Mouse (Mus musculus): ENCODE results near the gene Nim1k. TPM values are rescaled to one million over a fixed set of nuclear protein-coding genes. Genes with fewer than 3 reads are reported as not detected.
"Not testable (repeated sequence)": the region's sequence is repeated elsewhere in the genome, so short reads cannot be mapped to it uniquely, and the experiment has no call there.

Nim1k gene
- total RNA-seq, 2 experiments from 2014 or later = 0.68 to 0.69 TPM

DNA sequence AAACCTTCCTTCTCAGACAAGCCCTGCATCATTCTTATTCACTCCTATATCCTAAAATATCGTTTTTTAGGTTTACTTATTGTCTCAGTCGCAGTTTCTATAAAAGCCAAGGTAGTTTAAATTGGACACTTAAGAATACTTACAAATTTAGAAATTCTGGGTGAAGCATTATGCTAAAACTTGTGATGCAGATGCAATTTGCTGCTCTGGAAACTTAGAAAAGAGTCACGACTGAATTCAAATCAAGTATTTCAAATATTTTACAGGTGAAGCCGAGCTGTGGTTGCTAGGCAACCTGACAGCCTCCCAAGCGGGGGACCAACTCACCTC is 66.0 kb downstream of the Nim1k start:
- DNase-seq = no peak

DNA sequence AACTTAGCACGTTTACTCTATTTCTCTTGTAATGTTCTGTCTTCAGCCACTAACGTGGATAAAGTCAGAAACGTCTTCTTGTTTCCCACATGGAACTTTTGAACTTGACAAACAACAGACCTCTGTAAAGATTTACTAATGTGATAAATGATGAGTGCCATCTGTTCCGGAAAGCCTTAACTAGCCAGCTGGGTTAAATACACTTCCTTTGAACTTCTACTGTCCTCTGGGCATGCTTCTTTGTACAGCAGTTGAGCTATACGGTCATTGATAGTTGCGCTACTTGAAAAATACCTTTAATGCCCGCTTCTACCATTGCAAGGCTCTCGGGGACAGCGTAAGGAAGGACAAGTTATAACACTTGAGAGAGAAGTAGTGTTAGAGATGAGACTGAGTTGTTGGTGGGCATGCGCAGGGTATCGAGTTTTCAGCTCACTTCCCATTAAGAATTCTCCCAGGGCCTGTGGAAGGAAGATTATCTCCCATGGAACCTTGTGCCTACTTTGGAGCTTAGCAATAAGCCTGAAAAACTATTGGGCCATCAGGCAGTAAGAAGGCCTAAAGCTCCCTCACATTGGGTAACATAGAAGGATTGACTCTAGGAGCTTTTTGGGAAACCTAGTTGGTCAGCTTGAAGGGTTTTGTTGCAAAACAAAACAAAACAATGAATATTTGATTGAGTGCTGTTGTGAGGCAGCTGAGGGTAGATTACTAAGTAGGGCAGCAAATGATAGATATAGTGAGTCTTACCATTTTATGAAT is 71.1 kb downstream of the Nim1k start:
- no peak for DNase-seq

DNA sequence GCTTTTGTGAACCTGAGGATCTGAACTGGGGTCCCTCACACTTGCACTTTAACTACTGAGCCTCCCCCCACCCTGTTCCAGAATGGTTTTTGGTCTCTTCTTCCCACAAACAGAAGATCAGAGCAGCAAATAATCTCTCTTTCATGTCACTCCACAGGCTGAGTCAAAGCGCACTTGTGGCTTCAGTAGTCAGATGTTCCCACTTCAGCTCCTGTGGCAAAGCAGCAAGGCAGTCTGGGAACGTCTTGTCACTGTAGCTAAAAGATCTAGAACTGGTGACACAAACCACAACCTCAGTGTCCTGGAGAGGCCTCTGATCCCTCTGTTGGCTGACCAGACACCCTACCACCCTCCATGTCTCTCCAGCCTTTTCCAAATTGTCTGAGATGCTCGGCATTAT is 74.5 kb downstream of the Nim1k start:
- no peak for DNase-seq

DNA sequence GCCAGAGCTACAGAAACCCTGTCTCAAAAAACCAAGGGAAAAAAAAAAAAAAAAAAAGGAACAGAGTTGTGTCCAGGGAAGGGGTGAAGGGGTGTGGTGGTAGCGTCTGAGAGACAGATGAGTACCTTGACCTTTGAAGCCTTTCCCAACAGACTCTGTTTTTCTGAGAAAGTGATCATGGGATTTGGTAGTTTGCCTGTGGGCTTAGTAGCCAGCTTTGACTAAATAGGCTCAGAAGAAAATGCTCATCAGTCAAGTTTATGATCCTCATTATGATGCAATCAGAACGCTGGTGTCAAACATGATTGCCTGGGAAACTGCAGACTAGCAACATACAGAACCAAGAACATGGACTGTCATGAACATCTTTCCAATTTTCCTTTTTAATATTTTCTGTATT is 76.0 kb downstream of the Nim1k start:
- no peak for DNase-seq

DNA sequence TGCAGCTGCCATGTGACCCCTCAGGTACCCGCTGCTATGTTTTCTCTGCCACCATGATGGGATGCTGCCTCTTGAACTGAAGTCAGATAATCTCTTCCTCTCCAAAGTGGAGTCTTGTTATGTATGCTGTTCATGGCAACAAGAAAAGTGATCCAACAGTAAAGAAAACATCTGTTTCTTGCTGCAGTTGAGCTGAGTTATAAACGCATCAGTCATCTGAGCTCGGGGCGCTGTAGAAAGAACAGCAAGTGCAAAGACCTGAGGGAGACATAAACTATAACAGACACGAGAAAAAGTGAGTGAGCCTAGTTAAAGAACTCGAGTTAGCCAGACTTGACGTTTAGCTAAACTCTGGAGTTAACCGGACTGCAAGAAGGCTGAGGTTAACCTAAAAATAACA is 76.9 kb downstream of the Nim1k start:
- no peak for DNase-seq

DNA sequence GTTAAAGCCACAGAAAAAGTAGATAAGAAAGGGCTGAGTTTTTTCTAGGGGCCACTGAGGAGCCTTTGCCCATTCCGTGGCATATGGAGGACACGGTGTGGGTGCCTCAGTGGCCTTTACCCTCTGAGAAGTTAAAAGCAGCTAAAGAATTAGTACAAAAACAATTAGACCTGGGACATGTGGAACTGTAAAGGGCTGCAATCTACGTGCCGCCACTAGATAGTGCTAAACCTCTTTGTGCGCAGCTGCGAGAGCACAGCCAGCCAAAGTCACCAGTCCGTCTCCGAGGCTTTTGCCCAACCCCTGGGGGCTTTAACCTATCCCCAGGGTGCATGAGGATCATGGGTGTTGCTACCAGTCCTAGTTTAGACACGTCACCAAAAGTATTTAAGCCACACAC is 94.3 kb downstream of the Nim1k start:
- DNase-seq = not testable (repeated sequence)

Other genes starting within 250 kb of the Nim1k start
- gene Ccl28, start 132.1 kb downstream of the Nim1k start, total RNA-seq (2021) = under 1 TPM; 0.07 to 0.14 TPM
- 100 to 1,000 TPM; 107 to 115 TPM for gene Hmgcs1, start 65.5 kb downstream of the Nim1k start, total RNA-seq (2021)
- gene Zfp131, start 35.0 kb upstream of the Nim1k start, total RNA-seq (2021) = 10 to 100 TPM; 29.4 to 32.6 TPM
- gene AF067063, start 74.3 kb upstream of the Nim1k start, total RNA-seq (2021) = not detected
- gene D13Ertd608e, start 80.1 kb upstream of the Nim1k start, total RNA-seq (2021) = not detected
- not detected for gene Tcstv1, start 138.9 kb upstream of the Nim1k start, total RNA-seq (2021)
- gene Gm21761, start 173.4 kb upstream of the Nim1k start, total RNA-seq (2021) = not detected
- not detected for gene B020031M17Rik, start 194.9 kb upstream of the Nim1k start, total RNA-seq (2021)